10 mouse cellular contexts compared by ENCODE assay signal in genomic region chr15:103766836-103767235, GRCm38 (mm10). TPM values are rescaled to one million over a fixed set of nuclear protein-coding genes. Genes with fewer than 3 reads are reported as not detected.
A peak's percentile ranks its signal among the peaks of the same experiment; 100 is the strongest.
DNase-seq lines count a peak whose midpoint lies in the region; ATAC-seq and TF ChIP-seq lines count a peak whose summit lies in the region.
"Not testable (repeated sequence)": the region's sequence is repeated elsewhere in the genome, so short reads cannot be mapped to it uniquely, and the experiment has no call there.
"Had no signal": no experiment of that assay in that cellular context is flagged by ENCODE, and none has a peak within 500 bp of the region (broad histone marks: within the 10 kb centered on the region; RNA-seq: fewer than 3 reads in every experiment).

No protein-coding gene starts in this region.

- not testable (repeated sequence) for ATAC-seq in Patski; forebrain, postnatal 0 days

- not testable (repeated sequence) for DNase-seq in Patski (ENCODE audit: low read depth, low spot score)
- peak; percentile 1 to 7 for DNase-seq in cerebellum, adult 2 months
- DNase-seq in forebrain, postnatal 0 days = peak; percentile 71
- DNase-seq in hindlimb bud, embryonic 11.5 days (ENCODE audit: extremely low spot score, low read depth, low spot score) = peak; percentile 26
- DNase-seq in left cerebral cortex, postnatal 10 days (ENCODE audit: extremely low spot score in 1 of 2, low spot score in 2 of 2) = peak; percentile 2 to 32
- DNase-seq in mesoderm, embryonic 11.5 days (ENCODE audit: low read depth, low spot score) = peak; percentile 60
- peak; percentile 56 for DNase-seq in right cerebral cortex, postnatal 4 days

- H3K9me3 ChIP-seq in forebrain, postnatal 0 days (ENCODE audit: low read length) = not testable (repeated sequence)

- not testable (repeated sequence) for H3K4me2 ChIP-seq in forebrain, postnatal 0 days (ENCODE audit: low read depth)

- not testable (repeated sequence) for H3K4me1 ChIP-seq in cerebellum, adult 2 months (ENCODE audit: control insufficient read depth, insufficient read depth, low read length); forebrain, postnatal 0 days (ENCODE audit: insufficient read depth)

- not testable (repeated sequence) for H3K27me3 ChIP-seq in Patski; cerebellum, adult 2 months (ENCODE audit: control insufficient read depth, insufficient read depth, low read length); forebrain, postnatal 0 days (ENCODE audit: insufficient read depth, low read length)

- in situ Hi-C loops in Patski (cut with MboI; ENCODE audit: low pct_unique_long_range_greater_than_20kb) = not testable (repeated sequence)

- POLR2A ChIA-PET in Patski (lab: Charles Lee) = not testable (repeated sequence)

- H3K9ac ChIP-seq in forebrain, postnatal 0 days = not testable (repeated sequence)

- not testable (repeated sequence) for H3K4me3 ChIP-seq in cerebellum, adult 2 months (replicated peaks; ENCODE audit: insufficient read depth, low read depth, low read length); forebrain, postnatal 0 days (ENCODE audit: low read depth, low read length)

- not testable (repeated sequence) for H3K27ac ChIP-seq in cerebellum, adult 2 months (ENCODE audit: insufficient read depth, low read length); forebrain, postnatal 0 days (ENCODE audit: low read depth, low read length)

- intact Hi-C loops in left cerebral cortex, postnatal 10 days (cut with DNase I) = not testable (repeated sequence)

- peak; percentile 74 for TF ChIP-seq CTCF in Patski (IDR thresholded peaks at IDR 0.05)
- TF ChIP-seq CTCF in cerebellum, adult 2 months (IDR thresholded peaks at IDR 0.05; ENCODE audit: borderline replicate concordance, insufficient read depth, low read depth, low read length) = peak; percentile 54
- peak; percentile 75 for TF ChIP-seq CTCF in forebrain, postnatal 0 days (IDR thresholded peaks at IDR 0.05; ENCODE audit: low read depth)

- H3K36me3 ChIP-seq in forebrain, postnatal 0 days (ENCODE audit: insufficient read depth) = not testable (repeated sequence)

- not testable (repeated sequence) for TF ChIP-seq POLR2A in cerebellum, adult 2 months (IDR thresholded peaks at IDR 0.05; ENCODE audit: borderline replicate concordance, insufficient read depth, low read length)

- WGBS in cerebellum, adult 2 months = 4% methylated on average over 5 of the region's 5 CpGs
- 6% methylated on average over 5 of the region's 5 CpGs for WGBS in forebrain, postnatal 0 days

- CTCF ChIA-PET in Patski (lab: Charles Lee) = not testable (repeated sequence)

RNA-seq across cellular contexts. Expression of gene Mucl1, which starts 11.6 kb away (rescaled TPM):
- not detected for polyA plus RNA-seq in Patski (2021)
- not detected in 2 replicates for polyA plus RNA-seq in cerebellum, adult 2 months (2012; rRNA removed)
- total RNA-seq in forebrain, postnatal 0 days (2014; rRNA removed) = not detected in 2 replicates
- not detected in 2 replicates for polyA plus RNA-seq in forebrain, postnatal 0 days (2015; fragmentation: Nextera tagmentation; extraction: Ambion mirVana)
- not detected for total RNA-seq in left cerebral cortex, postnatal 10 days (2021)
- total RNA-seq: layer of hippocampus, adult 18-20 months had no signal
- polyA plus RNA-seq: midbrain, embryonic 15.5 days; stomach, embryonic 14.5 days had no signal
